Mouse (Mus musculus): Measurements from ENCODE around the gene Gpr4.

- TF ChIP-seq POLR2A (IDR thresholded peaks at IDR 0.05; ENCODE audit: insufficient read depth, low read length) (no peak), CTCF (IDR thresholded peaks at IDR 0.05; ENCODE audit: low read depth, low read length) (no peak), EP300 (IDR thresholded peaks at IDR 0.05; ENCODE audit: insufficient read depth, low read depth, low read length) (no peak)
Observed at GRCm38 (mm10) chr7:19209494-19209893, 2.8 kb upstream of the Gpr4 start.

Data from ES-Bruce4 (cell line).